In the genomic region with DNA sequence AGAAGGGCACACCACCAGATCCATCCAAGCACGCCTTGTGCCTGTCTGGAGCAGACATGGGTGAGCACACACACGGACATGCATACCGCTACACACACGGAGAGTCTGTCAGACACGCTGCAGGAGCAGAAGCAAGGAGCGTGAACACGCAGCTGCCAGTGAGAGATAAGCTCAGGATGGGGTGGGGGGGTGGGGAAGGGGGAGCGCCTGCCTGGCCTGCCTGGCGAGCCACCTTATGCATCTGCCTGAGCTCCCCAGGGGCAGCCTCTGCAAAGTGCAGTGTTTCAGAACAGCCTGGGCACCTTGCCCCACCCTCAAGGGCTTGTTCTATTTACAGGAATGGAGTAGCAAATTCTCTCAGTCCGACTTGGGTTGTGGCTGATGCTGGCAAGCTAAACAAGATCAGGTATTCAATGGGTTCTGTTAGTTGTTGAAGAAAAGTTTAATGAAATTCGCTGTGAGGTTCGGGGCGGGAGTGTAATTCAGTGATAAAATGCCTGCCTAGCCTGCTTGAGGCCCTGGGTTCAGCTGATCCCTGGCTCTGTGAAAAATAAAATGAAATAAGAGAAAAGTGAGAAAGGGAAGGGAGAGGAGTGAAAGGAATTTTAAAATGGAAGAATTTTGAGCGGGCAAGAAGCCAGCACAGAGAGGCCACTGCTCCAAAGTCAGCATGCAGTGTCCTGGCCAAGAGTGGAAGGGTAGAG, we compare ENCODE assay signal across 9 mouse cellular contexts. TPM values are rescaled to one million over a fixed set of nuclear protein-coding genes. Genes with fewer than 3 reads are reported as not detected.
DNase-seq lines count a peak whose midpoint lies in the region; ATAC-seq and TF ChIP-seq lines count a peak whose summit lies in the region.
"Had no signal": no experiment of that assay in that cellular context is flagged by ENCODE, and none has a peak within 500 bp of the region (broad histone marks: within the 10 kb centered on the region; RNA-seq: fewer than 3 reads in every experiment).

No protein-coding gene starts in this region.

- no peak for TF ChIP-seq EP300 in lung, postnatal 0 days (IDR thresholded peaks at IDR 0.05)

- ATAC-seq in lung, postnatal 0 days, result no peak

- no peak overlapping the region for H3K9ac ChIP-seq in lung, postnatal 0 days (replicated peaks; ENCODE audit: low read depth)
- H3K9ac ChIP-seq: limb, embryonic 15.5 days had no signal

- 0 out of 2 replicates have a peak overlapping the region, but pooled peaks have one; percentile 2 for H3K4me2 ChIP-seq in lung, postnatal 0 days (replicated peaks; ENCODE audit: low read depth, low read length)
- H3K4me2 ChIP-seq: limb, embryonic 15.5 days had no signal

- WGBS in lung, postnatal 0 days, result 17% methylated on average over 13 of the region's 14 CpGs

- no peaks in the 10 kb centered on the region for H3K9me3 ChIP-seq in lung, postnatal 0 days (ENCODE audit: low read length)
- H3K9me3 ChIP-seq: limb, embryonic 15.5 days had no signal

- peak; percentile 19 for DNase-seq in adrenal gland, postnatal 25 days
- DNase-seq in adrenal gland, adult (ENCODE audit: inconsistent age in 2 of 2, low spot score in 1 of 2), result no peak
- no peak for DNase-seq in testis, postnatal 10 days (ENCODE audit: low spot score)
- no peak for DNase-seq in lung, postnatal 0 days (ENCODE audit: low spot score)
- DNase-seq in left cerebral cortex, adult 2 months (ENCODE audit: extremely low spot score in 1 of 2, low spot score in 2 of 2), result no peak
- DNase-seq in left cerebral cortex, adult 9 months (ENCODE audit: low spot score in 2 of 2), result no peak
- no peak for DNase-seq in cerebellum, adult 9-10 months

- TF ChIP-seq POLR2A in testis, adult 2 months (IDR thresholded peaks at IDR 0.05; ENCODE audit: control insufficient read depth, low read depth, low read length), result no peak; the same call in 1 of the 2 replicates

- TF ChIP-seq CTCF in testis, adult 2 months (IDR thresholded peaks at IDR 0.05; ENCODE audit: control insufficient read depth, insufficient read depth, insufficient replicate concordance, low read depth, low read length), result no peak
- no peak for TF ChIP-seq CTCF in lung, postnatal 0 days (IDR thresholded peaks at IDR 0.05)
- TF ChIP-seq CTCF in left cerebral cortex, adult 2 months (IDR thresholded peaks at IDR 0.05), result no peak

- no peaks in the 10 kb centered on the region for H3K36me3 ChIP-seq in testis, adult 2 months (ENCODE audit: control insufficient read depth, insufficient read depth, low read length)
- no peaks in the 10 kb centered on the region for H3K36me3 ChIP-seq in lung, postnatal 0 days (ENCODE audit: insufficient read depth, low read length)
- H3K36me3 ChIP-seq: limb, embryonic 15.5 days had no signal

- 0 out of 2 replicates have a peak overlapping the region, but pooled peaks have one; percentile 15 for H3K27ac ChIP-seq in testis, adult 2 months (ENCODE audit: control insufficient read depth, insufficient read depth, low read depth, low read length)
- H3K27ac ChIP-seq in lung, postnatal 0 days (ENCODE audit: low read length), result no peak overlapping the region
- H3K27ac ChIP-seq in left cerebral cortex, adult 2 months, result no peak overlapping the region
- H3K27ac ChIP-seq: limb, embryonic 15.5 days had no signal

- intact Hi-C loops in left cerebral cortex, adult 2 months (cut with DNase I), result no loop called here

- no peaks in the 10 kb centered on the region for H3K27me3 ChIP-seq in testis, adult 2 months (ENCODE audit: control insufficient read depth, insufficient read depth, low read length)
- 0 out of 2 replicates have a peak, but pooled peaks cover 11% of the 10 kb centered on the region for H3K27me3 ChIP-seq in lung, postnatal 0 days (replicated peaks; ENCODE audit: insufficient read depth, low read length)

- H3K4me3 ChIP-seq in testis, adult 2 months (ENCODE audit: control insufficient read depth, low read depth, low read length), result no peak overlapping the region
- no peak overlapping the region for H3K4me3 ChIP-seq in lung, postnatal 0 days (ENCODE audit: low read depth, low read length)
- H3K4me3 ChIP-seq in left cerebral cortex, adult 2 months, result no peak overlapping the region
- H3K4me3 ChIP-seq: limb, embryonic 15.5 days had no signal

- H3K4me1 ChIP-seq in testis, adult 2 months (ENCODE audit: control insufficient read depth, insufficient read depth, low read length), result peaks cover 6% of the 10 kb centered on the region
- H3K4me1 ChIP-seq in lung, postnatal 0 days (ENCODE audit: insufficient read depth, low read depth, low read length), result no peaks in the 10 kb centered on the region

RNA-seq across cellular contexts. Expression of gene Bahd1, which starts 12.2 kb away (rescaled TPM):
- total RNA-seq in adrenal gland, postnatal 25 days (2021), result 42.6 and 54.4 TPM in 2 replicates
- polyA plus RNA-seq in testis, adult 2 months (2012; rRNA removed), result 10.0 and 12.8 TPM in 2 replicates
- polyA plus RNA-seq in lung, postnatal 0 days (2015; fragmentation: Nextera tagmentation; extraction: Ambion mirVana), result 5.1 and 5.4 TPM in 2 replicates
- total RNA-seq in left cerebral cortex, adult 2 months (2021), result 10 to 100 TPM; 52.2 to 58.1 TPM

RNA-seq across cellular contexts. Expression of gene Ivd, which starts 26.2 kb away (rescaled TPM):
- 342 and 470 TPM in 2 replicates for total RNA-seq in adrenal gland, postnatal 25 days (2021)
- 22.2 and 41.3 TPM in 2 replicates for polyA plus RNA-seq in testis, adult 2 months (2012; rRNA removed)
- 46.5 and 53.2 TPM in 2 replicates for polyA plus RNA-seq in lung, postnatal 0 days (2015; fragmentation: Nextera tagmentation; extraction: Ambion mirVana)
- 10 to 100 TPM; 72.2 to 73.7 TPM for total RNA-seq in left cerebral cortex, adult 2 months (2021)

RNA-seq across cellular contexts. Expression of gene Chst14, which starts 38.3 kb away (rescaled TPM):
- total RNA-seq in adrenal gland, postnatal 25 days (2021), result 12.6 and 19.1 TPM in 2 replicates
- polyA plus RNA-seq in testis, adult 2 months (2012; rRNA removed), result 1.0 and 1.3 TPM in 2 replicates
- polyA plus RNA-seq in lung, postnatal 0 days (2015; fragmentation: Nextera tagmentation; extraction: Ambion mirVana), result 20.8 and 22.0 TPM in 2 replicates
- total RNA-seq in left cerebral cortex, adult 2 months (2021), result 1 to 10 TPM; 2.4 to 3.3 TPM
